Mouse (Mus musculus): ENCODE data around the gene Tmtc1. TPM values are rescaled to one million over a fixed set of nuclear protein-coding genes. Genes with fewer than 3 reads are reported as not detected.

The Tmtc1 gene
- polyA plus RNA-seq, 1 experiment, result 5.7 TPM

- Histone ChIP-seq H3K4me3 (ENCODE audit: insufficient read depth, low read length) (no peak overlapping the region), H3K4me1 (ENCODE audit: control insufficient read depth, insufficient read depth, low read length) (no peaks in the 10 kb centered on the region), H3K27ac (ENCODE audit: insufficient read depth, low read length) (no peak overlapping the region)
- TF ChIP-seq POLR2A (IDR thresholded peaks at IDR 0.05; ENCODE audit: low read depth, low read length) (no peak), CTCF (IDR thresholded peaks at IDR 0.05; ENCODE audit: borderline replicate concordance, insufficient read depth, low read length) (no peak)
Observed at GRCm38 (mm10) chr6:148260729-148261101, 183.5 kb downstream of the Tmtc1 start.

GRCm38 (mm10) chr6:148259979-148260728, 184.0 kb downstream of the Tmtc1 start:
- TF ChIP-seq POLR2A (IDR thresholded peaks at IDR 0.05; ENCODE audit: low read depth, low read length), result no peak
- TF ChIP-seq CTCF (IDR thresholded peaks at IDR 0.05; ENCODE audit: borderline replicate concordance, insufficient read depth, low read length), result no peak
- H3K27ac ChIP-seq (ENCODE audit: insufficient read depth, low read length), result no peak overlapping the region
- no peaks in the 10 kb centered on the region for H3K4me1 ChIP-seq (ENCODE audit: control insufficient read depth, insufficient read depth, low read length)
- H3K4me3 ChIP-seq (ENCODE audit: insufficient read depth, low read length), result no peak overlapping the region

- Histone ChIP-seq H3K4me1 (ENCODE audit: control insufficient read depth, insufficient read depth, low read length) (no peaks in the 10 kb centered on the region), H3K4me3 (ENCODE audit: insufficient read depth, low read length) (no peak overlapping the region), H3K27ac (ENCODE audit: insufficient read depth, low read length) (no peak overlapping the region)
- TF ChIP-seq POLR2A (IDR thresholded peaks at IDR 0.05; ENCODE audit: low read depth, low read length) (no peak), CTCF (IDR thresholded peaks at IDR 0.05; ENCODE audit: borderline replicate concordance, insufficient read depth, low read length) (no peak)
Observed at GRCm38 (mm10) chr6:148259074-148259473, 185.1 kb downstream of the Tmtc1 start.

GRCm38 (mm10) chr6:148257805-148258204, 186.4 kb downstream of the Tmtc1 start:
- TF ChIP-seq CTCF (IDR thresholded peaks at IDR 0.05; ENCODE audit: borderline replicate concordance, insufficient read depth, low read length), result no peak
- TF ChIP-seq POLR2A (IDR thresholded peaks at IDR 0.05; ENCODE audit: low read depth, low read length), result no peak
- no peak overlapping the region for H3K27ac ChIP-seq (ENCODE audit: insufficient read depth, low read length)
- no peaks in the 10 kb centered on the region for H3K4me1 ChIP-seq (ENCODE audit: control insufficient read depth, insufficient read depth, low read length)
- H3K4me3 ChIP-seq (ENCODE audit: insufficient read depth, low read length), result no peak overlapping the region

GRCm38 (mm10) chr6:148256109-148256508, 188.1 kb downstream of the Tmtc1 start:
- Histone ChIP-seq H3K4me1 (ENCODE audit: control insufficient read depth, insufficient read depth, low read length) (no peaks in the 10 kb centered on the region), H3K4me3 (ENCODE audit: insufficient read depth, low read length) (no peak overlapping the region)
- TF ChIP-seq POLR2A (IDR thresholded peaks at IDR 0.05; ENCODE audit: low read depth, low read length) (no peak), CTCF (IDR thresholded peaks at IDR 0.05; ENCODE audit: borderline replicate concordance, insufficient read depth, low read length) (no peak)

GRCm38 (mm10) chr6:148255395-148256053, 188.7 kb downstream of the Tmtc1 start:
- Histone ChIP-seq H3K27ac (ENCODE audit: insufficient read depth, low read length) (no peak overlapping the region), H3K4me1 (ENCODE audit: control insufficient read depth, insufficient read depth, low read length) (no peaks in the 10 kb centered on the region), H3K4me3 (ENCODE audit: insufficient read depth, low read length) (no peak overlapping the region)
- TF ChIP-seq POLR2A (IDR thresholded peaks at IDR 0.05; ENCODE audit: low read depth, low read length) (no peak), CTCF (IDR thresholded peaks at IDR 0.05; ENCODE audit: borderline replicate concordance, insufficient read depth, low read length) (no peak)

More at GRCm38 (mm10) chr6:148256109-148256508, 188.1 kb downstream of the Tmtc1 start:
- H3K27ac ChIP-seq (ENCODE audit: insufficient read depth, low read length), result no peak overlapping the region

- TF ChIP-seq CTCF (IDR thresholded peaks at IDR 0.05; ENCODE audit: borderline replicate concordance, insufficient read depth, low read length) (no peak), POLR2A (IDR thresholded peaks at IDR 0.05; ENCODE audit: low read depth, low read length) (no peak)
- no peak overlapping the region for H3K27ac ChIP-seq (ENCODE audit: insufficient read depth, low read length)
- H3K4me3 ChIP-seq (ENCODE audit: insufficient read depth, low read length), result no peak overlapping the region
Observed at GRCm38 (mm10) chr6:148249221-148249620, 195.0 kb downstream of the Tmtc1 start.

GRCm38 (mm10) chr6:148248625-148249024, 195.6 kb downstream of the Tmtc1 start:
- H3K4me1 ChIP-seq (ENCODE audit: control insufficient read depth, insufficient read depth, low read length), result no peaks in the 10 kb centered on the region; the same call in 1 of the 2 replicates
- no peak overlapping the region for H3K4me3 ChIP-seq (ENCODE audit: insufficient read depth, low read length)
- H3K27ac ChIP-seq (ENCODE audit: insufficient read depth, low read length), result no peak overlapping the region
- no peak for TF ChIP-seq POLR2A (IDR thresholded peaks at IDR 0.05; ENCODE audit: low read depth, low read length)
- TF ChIP-seq CTCF (IDR thresholded peaks at IDR 0.05; ENCODE audit: borderline replicate concordance, insufficient read depth, low read length), result no peak

More at GRCm38 (mm10) chr6:148249221-148249620, 195.0 kb downstream of the Tmtc1 start:
- no peaks in the 10 kb centered on the region; the same call in 1 of the 2 replicates for H3K4me1 ChIP-seq (ENCODE audit: control insufficient read depth, insufficient read depth, low read length)

GRCm38 (mm10) chr6:148246544-148246943, 197.6 kb downstream of the Tmtc1 start:
- Histone ChIP-seq H3K27ac (ENCODE audit: insufficient read depth, low read length) (no peak overlapping the region), H3K4me3 (ENCODE audit: insufficient read depth, low read length) (no peak overlapping the region), H3K4me1 (ENCODE audit: control insufficient read depth, insufficient read depth, low read length) (no peaks in the 10 kb centered on the region; the same call in 1 of the 2 replicates)
- no peak for TF ChIP-seq CTCF (IDR thresholded peaks at IDR 0.05; ENCODE audit: borderline replicate concordance, insufficient read depth, low read length)
- no peak for TF ChIP-seq POLR2A (IDR thresholded peaks at IDR 0.05; ENCODE audit: low read depth, low read length)

- TF ChIP-seq CTCF (IDR thresholded peaks at IDR 0.05; ENCODE audit: borderline replicate concordance, insufficient read depth, low read length) (no peak), POLR2A (IDR thresholded peaks at IDR 0.05; ENCODE audit: low read depth, low read length) (no peak)
- no peak overlapping the region for H3K4me3 ChIP-seq (ENCODE audit: insufficient read depth, low read length)
- no peak overlapping the region for H3K27ac ChIP-seq (ENCODE audit: insufficient read depth, low read length)
- H3K4me1 ChIP-seq (ENCODE audit: control insufficient read depth, insufficient read depth, low read length), result no peaks in the 10 kb centered on the region; the same call in 1 of the 2 replicates
Observed at GRCm38 (mm10) chr6:148244836-148245235, 199.4 kb downstream of the Tmtc1 start.

Measured in embryonic fibroblast, embryonic 13.5 days (primary cell).